Mouse (Mus musculus) hindbrain, embryonic 16.5 days (tissue): ENCODE data around the gene Nlrp4c. TPM values are rescaled to one million over a fixed set of nuclear protein-coding genes. Genes with fewer than 3 reads are reported as not detected.

Source experiments
- ATAC-seq: fragments of 200-750 bp; cut with Nextera tagmentation; 2 replicates; pipeline ENCODE4 v1.8.0; 2017; ENCODE audit warnings: moderate TSS enrichment, moderate library complexity
- H3K27ac ChIP-seq: fragments of 300-500 bp; sonication (generic); 2 replicates; pipeline ENCODE4 v1.5.1; 2014; ENCODE audit warnings: low read depth, mild to moderate bottlenecking, control low read depth, low read length, moderate library complexity
- H3K27me3 ChIP-seq: fragments of 300-500 bp; sonication (generic); replicated peaks from 2 replicates; pipeline ENCODE4 v1.6.1; 2014; ENCODE audit warnings: low read length; ENCODE audit not compliant: control insufficient read depth, insufficient read depth
- H3K36me3 ChIP-seq: fragments of 300-500 bp; sonication (generic); 2 replicates; pipeline ENCODE4 v1.6.1; 2014; ENCODE audit warnings: mild to moderate bottlenecking, low read length, moderate library complexity, mixed read lengths; ENCODE audit not compliant: control insufficient read depth, insufficient read depth
- H3K4me1 ChIP-seq: fragments of 300-500 bp; sonication (generic); 2 replicates; pipeline ENCODE4 v1.6.1; 2014; ENCODE audit warnings: low read depth, low read length; ENCODE audit not compliant: control insufficient read depth, insufficient read depth
- H3K4me2 ChIP-seq: fragments of 300-500 bp; sonication (generic); 2 replicates; pipeline ENCODE4 v1.6.1; 2014; ENCODE audit warnings: mild to moderate bottlenecking, low read length, control low read depth, moderate library complexity
- H3K4me3 ChIP-seq: fragments of 300-500 bp; sonication (generic); 2 replicates; pipeline ENCODE4 v1.5.1; 2014; ENCODE audit warnings: mild to moderate bottlenecking, low read length, control low read depth, moderate library complexity
- H3K9ac ChIP-seq: fragments of 300-500 bp; sonication (generic); 2 replicates; pipeline ENCODE4 v1.6.1; 2014; ENCODE audit warnings: low read depth, mild to moderate bottlenecking, control low read depth, low read length, moderate library complexity
- H3K9me3 ChIP-seq: fragments of 300-500 bp; sonication (generic); 2 replicates; pipeline ENCODE4 v1.6.1; 2014; ENCODE audit warnings: mild to moderate bottlenecking, low read length, moderate library complexity; ENCODE audit not compliant: control insufficient read depth
- WGBS: fragments of 180-500 bp; shearing (Covaris S2); extraction: QIAGEN DNeasy Blood & Tissue Kit; methylation state at CpG from one replicate; pipeline ENCODE4 v1.1.7; 2014; 5-methylcytosine and 5-hydroxymethylcytosine counted together
- polyA plus RNA-seq: library from polyadenylated mRNA; unstranded; fragments of >200 nt; fragmentation: Nextera tagmentation; extraction: Ambion mirVana; gene quantifications from 2 replicates; pipeline ENCODE4 v1.2.1, GENCODE M21; 2015

Nlrp4c gene
- polyA plus RNA-seq, 1 experiment from 2014 or later = not detected

- Histone ChIP-seq H3K4me3 (peak overlapping the region; percentile 79; the same call in 1 of the 2 replicates), H3K36me3 (no peaks in the 10 kb centered on the region), H3K9ac (peak overlapping the region; percentile 88; the same call in 1 of the 2 replicates), H3K27ac (no peak overlapping the region), H3K4me1 (peaks cover 30% of the 10 kb centered on the region), H3K4me2 (peak overlapping the region; percentile 95), H3K9me3 (no peaks in the 10 kb centered on the region), H3K27me3 (no peaks in the 10 kb centered on the region)
- no peak for ATAC-seq
- WGBS = 75% methylated on average over 5 of the region's 5 CpGs
Observed at GRCm38 (mm10) chr7:6154164-6154563, 109.2 kb downstream of the Nlrp4c start.

Other genes with a start within 250 kb of the Nlrp4c start
- gene Vmn1r63, start 239.7 kb upstream of the Nlrp4c start, polyA plus RNA-seq = not detected in 2 replicates
- not detected in 2 replicates for gene Vmn1r64, start 160.6 kb upstream of the Nlrp4c start, polyA plus RNA-seq
- not detected in 2 replicates for gene Vmn1r65, start 34.2 kb upstream of the Nlrp4c start, polyA plus RNA-seq
- 24.3 and 25.7 TPM in 2 replicates for gene Zfp787, start 110.8 kb downstream of the Nlrp4c start, polyA plus RNA-seq
- 77.6 and 86.3 TPM in 2 replicates for gene Zfp444, start 127.1 kb downstream of the Nlrp4c start, polyA plus RNA-seq
- not detected in 2 replicates for gene Galp, start 151.9 kb downstream of the Nlrp4c start, polyA plus RNA-seq
- gene Zscan5b, start 177.1 kb downstream of the Nlrp4c start, polyA plus RNA-seq = not detected in 2 replicates
- gene Epp13, start 207.5 kb downstream of the Nlrp4c start, polyA plus RNA-seq = not detected in 2 replicates
- 14.0 and 14.5 TPM in 2 replicates for gene Zfp667, start 241.4 kb downstream of the Nlrp4c start, polyA plus RNA-seq